Mouse (Mus musculus) CH12.LX (cell line): ENCODE measurements at regions not wholly inside any gene's neighbourhood (a gene's known extent, or its start where the extent isn't known, plus 50 kb on each side); places are given as distances from the start of the nearest gene placed in this dataset.

Experiments
- BHLHE40 ChIP-seq: IDR thresholded peaks from 2 replicates; pipeline ENCODE4 v1.6.1; 2011; ENCODE audit warnings: mild to moderate bottlenecking, low read depth, low read length, improper control_type of control experiment
- CTCF ChIP-seq, 2 experiments: IDR thresholded peaks in 1 of 2; conservative IDR thresholded peaks in 1 of 2; 2 replicates each; pipeline ENCODE4 v1.5.1; 2011 to 2012; ENCODE audit warnings: low read depth in 2 of 2, low read length in 2 of 2, improper control_type of control experiment in 1 of 2, inconsistent platforms in 1 of 2, mild to moderate bottlenecking in 1 of 2, moderate library complexity in 1 of 2
- EP300 ChIP-seq: IDR thresholded peaks from 2 replicates; pipeline ENCODE4 v1.6.1; 2011; ENCODE audit warnings: low read length, improper control_type of control experiment
- JUND ChIP-seq: conservative IDR thresholded peaks from 2 replicates; pipeline ENCODE4 v1.6.1; 2011; ENCODE audit warnings: low read depth, low read length, improper control_type of control experiment
- MAX ChIP-seq: IDR thresholded peaks from 2 replicates; pipeline ENCODE4 v1.6.1; 2011; ENCODE audit warnings: low read length, improper control_type of control experiment
- MYC ChIP-seq: IDR thresholded peaks from 2 replicates; pipeline ENCODE4 v1.6.1; 2011; ENCODE audit warnings: low read depth, mild to moderate bottlenecking, improper control_type of control experiment, low read length
- POLR2A ChIP-seq: IDR thresholded peaks from 2 replicates; pipeline ENCODE4 v1.6.1; 2011; ENCODE audit warnings: low read depth, mild to moderate bottlenecking, improper control_type of control experiment, low read length
- SMC3 ChIP-seq: IDR thresholded peaks from 2 replicates; pipeline ENCODE4 v1.6.1; 2011; ENCODE audit warnings: low read depth, low read length, improper control_type of control experiment
- UBTF ChIP-seq: IDR thresholded peaks from 2 replicates; pipeline ENCODE4 v1.6.1; 2012; ENCODE audit warnings: low read depth, mild to moderate bottlenecking, inconsistent platforms, low read length, improper control_type of control experiment, moderate library complexity

DNA sequence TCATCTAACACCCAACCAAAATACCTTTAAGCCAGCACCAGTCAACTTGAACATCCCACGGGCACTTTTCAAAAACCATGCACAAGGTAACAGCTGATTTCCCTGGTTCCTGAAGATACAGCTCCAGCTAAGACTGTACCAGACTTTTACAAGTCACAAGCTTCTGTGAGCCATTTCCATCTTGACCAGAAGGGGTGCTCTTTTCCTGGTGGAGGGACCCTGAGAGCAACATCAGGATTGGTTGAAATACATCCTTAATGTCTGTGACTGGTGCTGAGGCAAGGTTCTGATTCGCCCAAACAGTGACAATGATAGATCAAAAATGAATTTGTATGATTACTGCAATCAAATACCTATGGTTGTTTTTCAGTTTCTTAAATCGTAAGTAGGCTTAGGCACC is 71.0 kb upstream of the Sptlc3 start:
- TF ChIP-seq BHLHE40 (no peak), MAX (no peak), CTCF (conservative IDR thresholded peaks at IDR 0.05 in 1 of 2, IDR thresholded peaks at IDR 0.05 in 1 of 2; ENCODE audit: low read depth in 2 of 2, low read length in 2 of 2) (peak; percentile 12 to 20; a peak in 1 of 4 replicates), SMC3 (no peak), POLR2A (no peak), JUND (no peak), UBTF (no peak), EP300 (no peak), MYC (no peak)
